Mouse (Mus musculus): ENCODE measurements around the gene Gm45618. TPM values are rescaled to one million over a fixed set of nuclear protein-coding genes. Genes with fewer than 3 reads are reported as not detected.
A peak's percentile ranks its signal among the peaks of the same experiment; 100 is the strongest.

Gene Gm45618
- total RNA-seq, 4 experiments from 2014 or later, result not detected

- no peak for DNase-seq (ENCODE audit: low spot score in 2 of 2)
These were observed 26.0 kb downstream of the Gm45618 start for GRCm38 (mm10) chr7:142094301-142095143.

DNA sequence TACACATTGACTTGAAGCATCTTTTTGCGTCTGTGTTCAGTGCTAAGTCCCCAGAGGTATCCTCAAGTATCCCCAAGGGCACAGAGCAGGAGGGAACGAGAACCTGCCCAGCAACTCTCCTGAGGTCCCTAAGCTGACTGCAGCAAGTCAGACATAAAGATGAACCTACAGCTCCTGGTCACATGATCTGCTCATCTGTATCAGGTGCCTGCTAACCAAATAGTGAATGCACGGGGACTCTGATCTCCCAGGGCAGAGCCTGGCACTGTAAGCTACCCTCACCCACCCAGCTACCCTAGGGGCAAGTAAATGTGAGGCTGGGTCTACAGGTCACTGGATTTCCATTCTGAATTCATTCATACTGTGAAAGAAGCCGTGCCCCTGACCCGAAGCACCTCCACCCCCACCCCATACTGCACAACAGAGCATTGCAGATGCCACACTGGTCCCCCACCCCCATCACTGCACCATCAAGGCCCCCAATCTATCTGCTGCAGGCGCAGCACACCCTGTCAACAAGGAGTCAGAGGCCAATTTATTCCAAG lies 26.8 kb downstream of the Gm45618 start:
- no peak for DNase-seq (ENCODE audit: low spot score in 2 of 2)

- no peak for DNase-seq (ENCODE audit: low spot score in 2 of 2)
These were observed 27.5 kb downstream of the Gm45618 start for GRCm38 (mm10) chr7:142092991-142093390.

GRCm38 (mm10) chr7:142091848-142092247 lies 28.7 kb downstream of the Gm45618 start:
- DNase-seq (ENCODE audit: low spot score in 2 of 2), result no peak

GRCm38 (mm10) chr7:142089648-142090447 lies 30.7 kb downstream of the Gm45618 start:
- DNase-seq (ENCODE audit: low spot score in 2 of 2), result no peak

DNA sequence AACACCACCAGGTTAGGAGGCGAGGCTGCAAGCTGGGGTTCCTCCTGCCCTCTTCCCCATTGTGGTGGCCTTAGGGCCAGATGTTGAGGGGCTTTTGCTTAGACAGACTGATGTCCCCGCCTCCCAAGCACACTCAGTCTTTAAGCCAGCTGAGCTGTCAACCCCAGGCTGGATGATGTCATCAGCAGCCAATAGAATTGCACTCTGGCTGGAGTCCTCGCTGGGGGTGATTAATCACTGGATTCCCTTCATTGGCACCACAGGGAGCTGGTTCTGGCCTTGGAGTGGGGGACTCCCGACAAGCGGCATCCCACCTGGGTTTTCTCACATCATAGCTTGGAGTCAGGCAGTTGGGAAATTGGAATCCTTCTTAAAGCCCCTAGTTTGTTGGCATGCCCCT lies 31.6 kb downstream of the Gm45618 start:
- no peak for DNase-seq (ENCODE audit: low spot score in 2 of 2)

DNA sequence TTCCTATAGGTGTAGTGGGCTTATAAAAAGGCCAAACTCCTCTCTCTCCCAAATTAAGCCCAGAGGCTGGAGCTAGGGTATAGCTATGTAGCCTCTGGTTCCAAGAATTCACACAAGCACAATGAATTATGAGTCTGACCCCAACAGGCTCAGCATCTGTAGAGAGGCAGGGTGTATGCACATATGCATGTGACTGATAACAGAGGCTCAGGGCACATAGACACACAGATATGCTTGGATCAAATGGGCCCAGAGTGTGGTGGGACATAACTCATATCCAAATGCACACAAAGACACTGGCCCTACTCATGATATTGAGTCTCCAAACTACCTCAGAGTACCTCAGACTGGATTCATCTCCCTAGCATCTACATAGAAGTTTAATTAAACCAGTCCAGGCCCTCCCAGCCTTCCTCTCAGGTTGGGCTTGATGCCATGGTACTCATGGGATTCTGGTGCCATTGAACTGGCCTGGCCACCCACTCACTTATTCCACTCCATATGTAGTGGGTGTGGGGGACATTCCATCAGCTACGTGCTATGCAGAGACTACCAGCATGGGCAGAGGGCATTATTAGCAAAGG lies 33.4 kb downstream of the Gm45618 start:
- DNase-seq (ENCODE audit: low spot score in 2 of 2), result no peak

DNA sequence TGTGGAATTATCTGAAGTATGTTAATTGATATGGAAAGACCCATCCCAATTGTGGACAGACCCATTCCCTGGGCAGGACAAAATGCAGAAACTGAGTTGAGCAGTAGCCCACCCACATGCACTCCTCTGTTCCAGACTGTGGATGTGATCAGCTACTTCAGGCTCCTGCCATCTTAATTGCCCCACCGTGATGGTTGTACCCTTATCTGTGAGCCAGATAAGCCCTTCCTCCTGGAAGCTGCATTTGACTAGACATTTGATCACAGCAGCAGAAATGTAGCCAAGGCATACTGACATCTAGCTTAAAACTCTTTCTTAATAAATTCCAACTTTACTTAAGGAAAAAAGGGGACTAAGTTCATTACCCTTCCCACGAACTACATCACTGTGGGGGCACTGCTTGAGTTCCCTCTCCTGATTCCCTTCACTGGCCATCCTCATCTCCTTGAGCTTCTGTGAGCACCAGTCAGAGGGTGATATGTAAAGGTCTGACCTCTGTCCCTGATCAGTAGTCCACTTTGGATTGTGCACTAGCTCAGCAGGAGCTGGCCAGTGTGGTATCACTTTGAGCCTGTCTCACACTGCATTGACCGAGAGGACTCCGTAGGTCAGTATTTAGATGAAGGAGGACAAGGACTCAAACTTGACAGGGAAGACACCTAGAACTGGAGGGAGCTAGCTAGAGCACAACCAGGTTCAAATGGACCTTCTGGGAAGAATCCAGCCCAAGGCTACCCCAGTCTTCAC lies 34.2 kb downstream of the Gm45618 start:
- DNase-seq (ENCODE audit: low spot score in 2 of 2), result no peak

DNA sequence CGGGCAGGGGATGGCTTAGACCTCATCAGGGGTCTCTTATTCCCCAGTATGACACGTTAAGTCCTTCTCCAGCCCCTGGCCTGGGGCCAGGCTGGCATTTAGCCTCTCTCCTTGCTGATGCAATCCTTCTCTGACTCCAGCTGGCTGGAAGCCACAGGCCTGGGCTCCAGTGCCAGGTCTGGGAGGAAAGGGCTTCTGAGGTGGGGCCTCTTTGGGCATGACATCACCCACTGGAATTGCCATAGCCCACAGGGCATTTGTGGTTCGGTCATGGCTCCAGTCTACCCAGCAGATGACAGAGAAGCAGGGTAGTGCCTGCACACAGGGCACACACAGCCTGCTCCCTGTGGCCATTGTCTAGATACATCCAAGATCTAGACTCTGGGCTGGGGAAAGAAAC lies 35.7 kb downstream of the Gm45618 start:
- peak; percentile 75 to 86 for DNase-seq (ENCODE audit: low spot score in 2 of 2)

- no peak for DNase-seq (ENCODE audit: low spot score in 2 of 2)
These were observed 36.1 kb downstream of the Gm45618 start for GRCm38 (mm10) chr7:142084395-142084794.

- peak; percentile 48 to 62 for DNase-seq (ENCODE audit: low spot score in 2 of 2)
These were observed 36.8 kb downstream of the Gm45618 start for GRCm38 (mm10) chr7:142083588-142084317.

DNA sequence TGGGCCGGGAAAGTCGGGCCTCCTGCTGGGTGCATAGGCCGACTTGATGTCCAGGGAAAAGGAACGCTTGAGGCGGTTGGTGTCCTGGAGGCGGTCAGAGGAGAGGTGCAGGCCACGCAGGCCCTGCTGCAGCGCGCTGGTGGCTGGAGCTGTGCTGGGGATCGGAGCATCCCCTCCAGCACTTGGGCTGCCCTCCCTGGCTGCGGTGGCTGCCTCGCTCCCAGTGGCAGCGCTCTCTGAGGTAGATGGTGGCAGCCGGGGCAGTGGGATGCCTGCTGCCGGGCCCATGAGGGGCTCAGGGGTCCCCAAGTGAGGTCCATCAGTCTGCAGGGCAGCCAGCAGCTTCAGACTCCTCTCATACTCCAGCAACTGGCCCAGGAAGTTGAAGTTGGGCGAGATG lies 37.9 kb downstream of the Gm45618 start:
- no peak for DNase-seq (ENCODE audit: low spot score in 2 of 2)

DNA sequence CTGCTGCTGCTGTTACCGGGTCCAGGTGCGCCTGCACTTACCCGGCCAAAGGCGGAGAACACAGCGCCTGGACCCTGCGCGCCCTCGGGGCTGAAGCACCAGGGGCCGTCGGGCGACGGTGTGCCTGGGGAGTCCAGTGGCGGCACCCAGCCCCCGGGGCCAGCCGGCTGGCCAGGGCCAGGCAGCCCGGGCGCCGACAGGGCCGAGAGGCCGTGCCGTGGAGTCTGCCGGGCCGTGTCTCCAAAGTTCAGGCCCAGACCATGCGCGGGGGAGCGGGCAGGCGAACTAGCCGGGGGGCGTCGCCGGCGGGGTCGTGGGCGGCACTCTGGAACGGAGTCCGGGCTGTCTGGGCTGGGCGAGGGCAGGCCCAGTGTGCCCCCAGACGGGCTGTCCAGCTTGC lies 38.4 kb downstream of the Gm45618 start:
- no peak for DNase-seq (ENCODE audit: low spot score in 2 of 2)

- no peak for DNase-seq (ENCODE audit: low spot score in 2 of 2)
These were observed 38.8 kb downstream of the Gm45618 start for GRCm38 (mm10) chr7:142081736-142082135.

DNA sequence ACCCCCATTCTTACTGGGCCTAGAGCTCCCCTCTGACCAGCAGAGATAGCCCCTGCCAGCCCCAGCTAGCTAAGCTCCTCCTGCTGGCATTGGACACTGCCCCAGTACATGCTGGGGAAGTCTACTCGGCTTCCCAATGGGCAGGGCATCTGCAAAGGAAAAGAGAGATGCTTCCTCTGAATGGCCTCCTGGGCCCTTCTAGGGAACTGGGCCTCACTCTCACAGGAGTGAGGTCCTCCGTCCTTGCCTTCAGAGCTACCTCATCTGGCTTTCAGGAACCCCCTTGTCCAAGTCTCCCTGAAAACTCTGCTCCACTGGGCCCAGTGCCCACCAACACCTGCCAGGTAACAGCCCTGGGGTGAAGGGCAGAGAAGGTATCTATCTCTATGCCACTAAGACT lies 39.7 kb downstream of the Gm45618 start:
- DNase-seq (ENCODE audit: low spot score in 2 of 2), result no peak

- DNase-seq (ENCODE audit: low spot score in 2 of 2), result no peak
These were observed 41.2 kb downstream of the Gm45618 start for GRCm38 (mm10) chr7:142079365-142079764.

DNA sequence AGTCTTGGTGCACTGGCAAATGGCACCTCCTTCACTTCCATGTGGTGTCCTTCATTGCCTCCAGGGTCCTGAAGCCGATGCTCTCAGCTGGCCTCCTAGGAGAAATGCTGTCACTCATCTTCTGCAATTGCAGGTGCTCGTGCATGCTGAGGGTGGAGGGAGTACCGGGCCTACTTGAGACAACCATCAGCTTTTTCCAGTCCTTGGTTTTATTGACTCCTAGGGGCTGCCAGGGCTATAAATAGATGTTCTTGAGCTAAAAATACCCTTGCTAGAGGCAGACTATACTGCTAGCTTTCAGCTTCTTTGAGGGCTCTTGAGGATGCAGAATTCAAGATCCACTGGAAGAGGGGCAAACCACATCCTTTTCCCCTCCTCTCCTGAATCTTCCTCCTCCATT lies 43.4 kb downstream of the Gm45618 start:
- DNase-seq (ENCODE audit: low spot score in 2 of 2), result no peak

DNA sequence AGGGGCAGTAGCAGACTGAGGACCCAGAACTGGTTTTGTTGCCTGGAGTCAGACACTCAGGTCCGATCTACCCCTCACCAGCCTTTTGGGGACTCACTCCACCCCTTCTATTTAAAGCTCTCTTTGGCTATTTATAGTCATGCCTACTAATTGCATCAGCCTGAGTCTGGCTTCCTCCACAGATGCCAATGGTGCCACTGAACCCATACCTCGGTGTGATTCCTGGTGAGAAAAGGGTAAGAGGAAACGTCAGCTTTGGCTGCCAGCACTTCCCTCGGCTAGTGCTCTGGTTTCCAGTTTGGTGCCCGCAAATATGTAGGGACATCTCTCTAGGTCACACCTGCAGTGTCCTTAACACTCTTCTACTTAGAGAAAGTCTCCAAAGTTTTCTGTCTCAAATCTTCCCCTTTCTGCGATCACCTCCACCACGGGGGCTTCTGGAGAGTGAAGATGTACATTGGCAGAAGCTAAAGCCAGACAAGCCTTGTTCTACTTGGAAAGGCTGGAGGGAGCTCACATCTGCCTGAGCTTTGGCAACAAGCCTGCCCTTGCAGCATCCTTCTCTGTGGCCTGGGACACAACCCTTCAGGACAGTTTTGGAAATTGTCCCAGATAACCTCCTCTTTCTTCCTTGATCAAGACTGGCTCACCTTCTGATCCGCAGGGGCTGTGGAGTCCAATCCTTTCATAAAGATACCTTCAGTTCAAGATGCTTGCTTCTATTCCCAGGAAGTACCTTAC lies 46.2 kb downstream of the Gm45618 start:
- peak in 1 of 2 experiments; percentile 65 for DNase-seq (ENCODE audit: low spot score in 2 of 2)

- no peak for DNase-seq (ENCODE audit: low spot score in 2 of 2)
These were observed 48.8 kb downstream of the Gm45618 start for GRCm38 (mm10) chr7:142071717-142072116.

DNA sequence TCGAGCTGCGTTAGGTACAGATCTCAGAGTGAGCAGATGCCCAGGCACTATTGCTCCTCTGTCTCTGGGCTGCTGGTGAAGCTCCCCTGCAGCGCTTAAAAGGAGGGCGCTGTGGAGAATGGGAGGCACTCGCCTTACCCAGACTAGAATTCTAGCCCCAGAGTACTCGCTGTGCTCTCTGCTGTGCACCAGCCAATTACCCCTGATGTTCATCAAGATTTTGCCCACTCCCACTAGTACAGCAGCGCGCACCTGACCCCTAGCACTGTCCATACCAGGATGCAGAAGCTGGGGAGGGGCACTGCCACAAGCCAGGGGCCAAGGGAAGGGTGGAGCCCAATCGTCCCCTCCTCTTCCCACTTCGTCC lies 49.3 kb downstream of the Gm45618 start:
- no peak for DNase-seq (ENCODE audit: low spot score in 2 of 2)

Data from gastrocnemius, adult 8-10 months (tissue).